Comparison of ENCODE assay signal across 8 mouse cellular contexts in the genomic region with DNA sequence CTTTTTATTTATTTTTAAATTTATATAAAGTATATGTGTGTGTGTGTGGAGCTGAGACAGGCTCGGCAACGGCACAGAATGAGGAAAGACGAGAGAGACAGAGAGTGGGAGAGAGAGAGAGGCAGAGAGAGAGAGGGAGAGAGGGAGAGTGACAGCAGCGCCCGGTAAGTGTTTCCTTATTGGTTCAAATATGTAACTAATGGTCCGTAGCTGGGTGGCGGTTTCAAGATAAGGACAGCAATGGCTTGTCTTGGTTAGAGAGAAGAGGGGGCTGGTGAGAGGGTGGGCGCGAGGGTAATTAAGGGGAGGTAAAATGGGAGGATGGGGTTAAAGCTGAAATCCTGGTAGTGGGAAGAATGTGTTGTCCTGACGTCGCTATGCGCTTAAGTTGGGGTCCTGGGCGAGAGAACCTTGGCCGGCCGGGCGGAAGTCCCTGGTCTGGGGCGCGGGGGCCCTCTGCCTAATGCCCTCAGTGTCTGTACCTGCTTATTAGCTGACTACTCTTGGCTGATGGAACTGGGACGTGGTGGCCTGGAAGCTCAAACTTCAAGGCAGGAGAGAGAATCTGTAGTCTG. TPM values are rescaled to one million over a fixed set of nuclear protein-coding genes. Genes with fewer than 3 reads are reported as not detected.
DNase-seq lines count a peak whose midpoint lies in the region; ATAC-seq and TF ChIP-seq lines count a peak whose summit lies in the region.

No protein-coding gene starts in this region.

- H3K4me3 ChIP-seq in heart, adult 2 months, result peak overlapping the region; percentile 62
- H3K4me3 ChIP-seq in CH12.LX (replicated peaks in 1 of 3; ENCODE audit: low read depth in 2 of 3, low read length in 2 of 3, poor library complexity in 1 of 3), result peak overlapping the region; percentile 63 to 87 (median 66)
- peak overlapping the region; percentile 41 for H3K4me3 ChIP-seq in forebrain, embryonic 16.5 days (replicated peaks; ENCODE audit: low read length)
- peak overlapping the region; percentile 41 for H3K4me3 ChIP-seq in liver, embryonic 16.5 days (ENCODE audit: low read depth, low read length)

- H3K4me2 ChIP-seq in CH12.LX (ENCODE audit: insufficient read depth, low read depth, poor library complexity, severe bottlenecking), result peak overlapping the region; percentile 65
- H3K4me2 ChIP-seq in forebrain, embryonic 16.5 days (ENCODE audit: low read length), result peak overlapping the region; percentile 57
- peak overlapping the region; percentile 54 for H3K4me2 ChIP-seq in liver, embryonic 16.5 days (ENCODE audit: low read depth, low read length)

- no peaks in the 10 kb centered on the region for H3K36me3 ChIP-seq in heart, adult 2 months (ENCODE audit: control insufficient read depth, insufficient read depth, low read length)
- no peaks in the 10 kb centered on the region for H3K36me3 ChIP-seq in CH12.LX (replicated peaks in 1 of 2; ENCODE audit: control insufficient read depth in 1 of 2, insufficient read depth in 1 of 2, low read length in 1 of 2)
- no peaks in the 10 kb centered on the region for H3K36me3 ChIP-seq in forebrain, embryonic 16.5 days (ENCODE audit: control insufficient read depth, insufficient read depth)
- H3K36me3 ChIP-seq in liver, embryonic 16.5 days (ENCODE audit: control insufficient read depth, insufficient read depth), result no peaks in the 10 kb centered on the region

- WGBS in heart, adult 2 months, result 3% methylated on average over 19 of the region's 19 CpGs
- 1% methylated on average over 19 of the region's 19 CpGs for WGBS in forebrain, embryonic 16.5 days
- WGBS in liver, embryonic 16.5 days (ENCODE audit: insufficient replicate concordance), result 2% methylated on average over 19 of the region's 19 CpGs

- dilution Hi-C loops in CH12.LX (cut with MboI; ENCODE audit: extremely low pct_ligation_motif_present, extremely low pct_unique_long_range_greater_than_20kb, low sequenced_read_pairs), result loop anchor here (10.0 kb wide), 1 partner anchor 176 kb away; no protein-coding TSS in a partner anchor

- intact Hi-C loops in heart, adult 2 months (cut with DNase I), result no loop called here

- no peak for TF ChIP-seq EP300 in heart, adult 2 months (IDR thresholded peaks at IDR 0.05; ENCODE audit: insufficient read depth, low read depth, low read length)
- no peak for TF ChIP-seq EP300 in CH12.LX (IDR thresholded peaks at IDR 0.05; ENCODE audit: low read length)

- in situ Hi-C loops in CH12.LX (cut with MboI; ENCODE audit: low pct_ligation_motif_present, low pct_unique_long_range_greater_than_20kb, low sequenced_read_pairs), result no loop called here

- TF ChIP-seq RAD21 in CH12.LX (IDR thresholded peaks at IDR 0.05; ENCODE audit: low read depth, low read length), result no peak

- peak; percentile 18; the same call in 1 of the 2 replicates for ATAC-seq in forebrain, embryonic 16.5 days
- ATAC-seq in liver, embryonic 16.5 days (ENCODE audit: low read depth), result no peak

- H3K79me2 ChIP-seq in heart, adult 2 months (replicated peaks; ENCODE audit: control insufficient read depth, insufficient read depth, low read length), result no peaks in the 10 kb centered on the region
- no peaks in the 10 kb centered on the region for H3K79me2 ChIP-seq in CH12.LX (replicated peaks; ENCODE audit: control insufficient read depth, extremely low read depth, insufficient read depth, poor library complexity, severe bottlenecking)

- no peaks in the 10 kb centered on the region for H3K9me3 ChIP-seq in CH12.LX (replicated peaks; ENCODE audit: low read length)
- H3K9me3 ChIP-seq in forebrain, embryonic 16.5 days (ENCODE audit: control insufficient read depth, low read length), result no peaks in the 10 kb centered on the region
- no peaks in the 10 kb centered on the region for H3K9me3 ChIP-seq in liver, embryonic 16.5 days (replicated peaks; ENCODE audit: control insufficient read depth, low read length)

- peak in 1 of 2 experiments; percentile 38 for DNase-seq in heart, adult 2 months
- no peak for DNase-seq in heart, adult 18-20 months
- DNase-seq in CH12.LX (ENCODE audit: extremely low read depth), result peak; percentile 63
- no peak for DNase-seq in cerebellum, postnatal 14 days
- no peak for DNase-seq in urinary bladder, postnatal 36 days (ENCODE audit: low spot score in 2 of 2)
- no peak for DNase-seq in spleen, adult 18-20 months

- H3K9ac ChIP-seq in heart, adult 2 months (ENCODE audit: low read depth, low read length), result no peak overlapping the region; the same call in 1 of the 2 replicates
- peak overlapping the region; percentile 84 for H3K9ac ChIP-seq in CH12.LX (ENCODE audit: insufficient read depth, low read depth)
- H3K9ac ChIP-seq in forebrain, embryonic 16.5 days (replicated peaks; ENCODE audit: low read depth, low read length), result no peak overlapping the region
- no peak overlapping the region for H3K9ac ChIP-seq in liver, embryonic 16.5 days (ENCODE audit: low read depth, low read length)

- no peak overlapping the region for H3K27ac ChIP-seq in heart, adult 2 months
- peak overlapping the region; percentile 58 for H3K27ac ChIP-seq in CH12.LX (ENCODE audit: insufficient read depth, low read depth)
- no peak overlapping the region for H3K27ac ChIP-seq in forebrain, embryonic 16.5 days (ENCODE audit: low read length)
- no peak overlapping the region for H3K27ac ChIP-seq in liver, embryonic 16.5 days (ENCODE audit: low read length)

- no peaks in the 10 kb centered on the region for H3K4me1 ChIP-seq in heart, adult 2 months (ENCODE audit: control insufficient read depth, insufficient read depth, low read length)
- H3K4me1 ChIP-seq in CH12.LX (ENCODE audit: control insufficient read depth in 1 of 2, insufficient read depth in 2 of 2), result peaks cover 11 to 53% of the 10 kb centered on the region in 2 experiments
- peaks cover 10% of the 10 kb centered on the region for H3K4me1 ChIP-seq in forebrain, embryonic 16.5 days (replicated peaks; ENCODE audit: control insufficient read depth, insufficient read depth, low read length)
- H3K4me1 ChIP-seq in liver, embryonic 16.5 days (ENCODE audit: control insufficient read depth, low read depth, low read length), result no peaks in the 10 kb centered on the region

- no peak for TF ChIP-seq CTCF in heart, adult 2 months (IDR thresholded peaks at IDR 0.05)
- TF ChIP-seq CTCF in CH12.LX (conservative IDR thresholded peaks at IDR 0.05 in 1 of 2, IDR thresholded peaks at IDR 0.05 in 1 of 2; ENCODE audit: low read depth in 2 of 2, low read length in 2 of 2), result no peak

- TF ChIP-seq POLR2A in heart, adult 2 months (IDR thresholded peaks at IDR 0.05; ENCODE audit: insufficient read depth, low read depth, low read length), result no peak
- TF ChIP-seq POLR2A in CH12.LX (IDR thresholded peaks at IDR 0.05; ENCODE audit: low read depth, low read length), result no peak

- H3K27me3 ChIP-seq in heart, adult 2 months (ENCODE audit: control insufficient read depth, insufficient read depth, low read length), result peaks cover 25% of the 10 kb centered on the region
- peaks cover 11% of the 10 kb centered on the region for H3K27me3 ChIP-seq in CH12.LX (replicated peaks)
- peaks cover 95% of the 10 kb centered on the region for H3K27me3 ChIP-seq in forebrain, embryonic 16.5 days (replicated peaks; ENCODE audit: control insufficient read depth, insufficient read depth, low read length)
- peaks cover 91% of the 10 kb centered on the region for H3K27me3 ChIP-seq in liver, embryonic 16.5 days (ENCODE audit: control insufficient read depth, insufficient read depth, low read depth, low read length)

RNA-seq across cellular contexts. Expression of gene Hoxc6, which starts 0.6 kb away (rescaled TPM):
- not detected for total RNA-seq in heart, adult 2 months (2021)
- polyA plus RNA-seq in heart, adult 2 months (2012; rRNA removed), result not detected in 2 replicates
- total RNA-seq in heart, adult 18-20 months (2021), result under 1 TPM in 1 of 2 experiments, not detected in 1; 0.18 TPM
- 0.42 and 0.76 TPM in 2 replicates for total RNA-seq in CH12.LX (2012; rRNA removed)
- 0.59 and 0.79 TPM in 2 replicates for total RNA-seq in CH12.LX (2014; rRNA removed)
- 2.9 and 4.5 TPM in 2 replicates for polyA plus RNA-seq in CH12.LX (2012; ENCODE audit: insufficient read length, low read depth)
- polyA plus RNA-seq in forebrain, embryonic 16.5 days (2015; fragmentation: Nextera tagmentation; extraction: Ambion mirVana), result not detected in 2 replicates
- polyA plus RNA-seq in liver, embryonic 16.5 days (2015; fragmentation: Nextera tagmentation; extraction: Ambion mirVana), result 0.07 TPM in 1 of 2 replicates, not detected in the other

RNA-seq across cellular contexts. Expression of gene Hoxc8, which starts 8.3 kb away (rescaled TPM):
- not detected for total RNA-seq in heart, adult 2 months (2021)
- polyA plus RNA-seq in heart, adult 2 months (2012; rRNA removed), result not detected in 2 replicates
- total RNA-seq in heart, adult 18-20 months (2021), result not detected
- not detected in 2 replicates for total RNA-seq in CH12.LX (2012; rRNA removed)
- total RNA-seq in CH12.LX (2014; rRNA removed), result not detected in 2 replicates
- polyA plus RNA-seq in CH12.LX (2012; ENCODE audit: insufficient read length, low read depth), result not detected in 2 replicates
- polyA plus RNA-seq in forebrain, embryonic 16.5 days (2015; fragmentation: Nextera tagmentation; extraction: Ambion mirVana), result not detected in 2 replicates
- not detected in 2 replicates for polyA plus RNA-seq in liver, embryonic 16.5 days (2015; fragmentation: Nextera tagmentation; extraction: Ambion mirVana)

RNA-seq across cellular contexts. Expression of gene Hoxc4, which starts 20.0 kb away (rescaled TPM):
- not detected for total RNA-seq in heart, adult 2 months (2021)
- 0.10 TPM in 1 of 2 replicates, not detected in the other for polyA plus RNA-seq in heart, adult 2 months (2012; rRNA removed)
- under 1 TPM in 1 of 2 experiments, not detected in 1; 0.23 TPM for total RNA-seq in heart, adult 18-20 months (2021)
- total RNA-seq in CH12.LX (2012; rRNA removed) (5.7 and 7.8 TPM in 2 replicates), CH12.LX (2014; rRNA removed) (8.6 and 10.4 TPM in 2 replicates)
- 31.7 and 37.0 TPM in 2 replicates for polyA plus RNA-seq in CH12.LX (2012; ENCODE audit: insufficient read length, low read depth)
- not detected in 2 replicates for polyA plus RNA-seq in forebrain, embryonic 16.5 days (2015; fragmentation: Nextera tagmentation; extraction: Ambion mirVana)
- polyA plus RNA-seq in liver, embryonic 16.5 days (2015; fragmentation: Nextera tagmentation; extraction: Ambion mirVana), result 0.09 and 0.15 TPM in 2 replicates

RNA-seq across cellular contexts. Expression of gene Hoxc9, which starts 22.5 kb away (rescaled TPM):
- not detected for total RNA-seq in heart, adult 2 months (2021)
- not detected in 2 replicates for polyA plus RNA-seq in heart, adult 2 months (2012; rRNA removed)
- not detected for total RNA-seq in heart, adult 18-20 months (2021)
- total RNA-seq in CH12.LX (2012; rRNA removed) (not detected in 2 replicates), CH12.LX (2014; rRNA removed) (0.12 TPM in 1 of 2 replicates, not detected in the other)
- 0.20 and 0.26 TPM in 2 replicates for polyA plus RNA-seq in CH12.LX (2012; ENCODE audit: insufficient read length, low read depth)
- not detected in 2 replicates for polyA plus RNA-seq in forebrain, embryonic 16.5 days (2015; fragmentation: Nextera tagmentation; extraction: Ambion mirVana)
- polyA plus RNA-seq in liver, embryonic 16.5 days (2015; fragmentation: Nextera tagmentation; extraction: Ambion mirVana), result not detected in 2 replicates

RNA-seq across cellular contexts. Expression of gene Hoxc5, which starts 31.5 kb away (rescaled TPM):
- total RNA-seq in heart, adult 2 months (2021), result not detected
- 0.20 TPM in 1 of 2 replicates, not detected in the other for polyA plus RNA-seq in heart, adult 2 months (2012; rRNA removed)
- total RNA-seq in heart, adult 18-20 months (2021), result under 1 TPM in 1 of 2 experiments, not detected in 1; 0.18 TPM
- total RNA-seq in CH12.LX (2012; rRNA removed), result not detected in 2 replicates
- total RNA-seq in CH12.LX (2014; rRNA removed), result 0.15 TPM in 1 of 2 replicates, not detected in the other
- polyA plus RNA-seq in CH12.LX (2012; ENCODE audit: insufficient read length, low read depth), result 0.16 and 0.22 TPM in 2 replicates
- polyA plus RNA-seq in forebrain, embryonic 16.5 days (2015; fragmentation: Nextera tagmentation; extraction: Ambion mirVana), result not detected in 2 replicates
- polyA plus RNA-seq in liver, embryonic 16.5 days (2015; fragmentation: Nextera tagmentation; extraction: Ambion mirVana), result 0.06 and 0.09 TPM in 2 replicates

Comparison
In these comparisons a context has a peak if more than half of its experiments do, and no peak if none do; other contexts are left out.
1. RNA of gene Hoxc4, which starts 20.0 kb away (polyA plus RNA-seq): 31.7 to 37.0 TPM in CH12.LX; 0.09 to 0.15 TPM in liver, embryonic 16.5 days, 0.10 TPM in heart, adult 2 months and not detected in forebrain, embryonic 16.5 days; every median in the first group is over 10 times any median in the second.
2. Peak in every context shown above with its lines, with median percentiles within 50 percentile points of each other: H3K4me3 ChIP-seq and H3K4me2 ChIP-seq.